Mouse (Mus musculus) lung, adult 2 months (tissue): Measurements from ENCODE around the gene Slc2a4.

ENCODE experiments used
- CTCF ChIP-seq: fragments of 200-500 bp; IDR thresholded peaks from 2 replicates; pipeline ENCODE4 v1.5.1; 2011; ENCODE audit warnings: mild to moderate bottlenecking, low read length, control low read depth; ENCODE audit not compliant: insufficient read depth
- POLR2A ChIP-seq: fragments of 200-500 bp; IDR thresholded peaks from 2 replicates; pipeline ENCODE4 v1.6.1; 2011; ENCODE audit warnings: low read depth, mild to moderate bottlenecking, control low read depth, low read length, borderline replicate concordance; ENCODE audit errors: extremely low read depth

DNA sequence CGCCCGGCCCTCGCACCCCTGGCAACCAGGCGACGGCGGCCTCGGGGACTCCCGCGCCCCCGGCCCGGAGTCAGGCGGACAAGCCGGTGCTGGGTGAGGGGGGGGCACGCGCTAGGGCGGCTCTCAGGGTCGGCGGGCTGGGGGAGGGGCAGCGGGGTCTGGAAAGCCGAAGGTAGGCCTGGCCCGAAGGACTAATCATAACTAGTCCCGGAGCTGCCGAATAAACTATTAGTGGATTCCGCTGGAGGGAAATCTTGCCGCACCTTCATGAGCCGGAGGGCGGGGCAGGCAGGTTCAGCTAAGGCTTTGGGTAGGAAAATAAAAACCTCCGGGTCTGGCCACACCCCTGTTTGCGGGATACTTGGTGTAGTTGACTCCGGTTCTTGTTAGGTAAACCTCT is 11.8 kb downstream of the Slc2a4 start:
- TF ChIP-seq CTCF: no peak
- no peak for TF ChIP-seq POLR2A
